Mouse (Mus musculus): ENCODE data around the gene Preb.
A peak's percentile ranks its signal among the peaks of the same experiment; 100 is the strongest.

The Preb gene

DNA sequence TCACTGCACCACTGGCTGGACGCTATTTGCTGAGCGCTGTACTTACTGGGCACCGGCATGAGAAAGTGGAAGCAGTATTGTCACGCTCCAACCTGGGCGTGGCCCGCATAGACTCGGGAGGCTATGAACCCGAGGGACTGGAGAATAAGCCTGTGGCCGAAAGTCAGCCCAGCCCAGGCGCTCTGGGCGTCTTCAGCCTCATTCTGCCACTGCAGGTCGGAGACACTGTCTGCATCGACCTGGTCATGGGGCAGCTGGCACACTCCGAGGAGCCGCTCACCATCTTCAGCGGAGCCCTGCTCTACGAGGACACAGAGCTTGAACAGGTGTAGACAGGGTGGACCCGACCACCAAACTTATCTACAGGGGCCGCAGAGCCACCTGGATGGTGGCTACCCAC lies 39.5 kb downstream of the Preb start:
- DNase-seq, result peak; percentile 42

DNA sequence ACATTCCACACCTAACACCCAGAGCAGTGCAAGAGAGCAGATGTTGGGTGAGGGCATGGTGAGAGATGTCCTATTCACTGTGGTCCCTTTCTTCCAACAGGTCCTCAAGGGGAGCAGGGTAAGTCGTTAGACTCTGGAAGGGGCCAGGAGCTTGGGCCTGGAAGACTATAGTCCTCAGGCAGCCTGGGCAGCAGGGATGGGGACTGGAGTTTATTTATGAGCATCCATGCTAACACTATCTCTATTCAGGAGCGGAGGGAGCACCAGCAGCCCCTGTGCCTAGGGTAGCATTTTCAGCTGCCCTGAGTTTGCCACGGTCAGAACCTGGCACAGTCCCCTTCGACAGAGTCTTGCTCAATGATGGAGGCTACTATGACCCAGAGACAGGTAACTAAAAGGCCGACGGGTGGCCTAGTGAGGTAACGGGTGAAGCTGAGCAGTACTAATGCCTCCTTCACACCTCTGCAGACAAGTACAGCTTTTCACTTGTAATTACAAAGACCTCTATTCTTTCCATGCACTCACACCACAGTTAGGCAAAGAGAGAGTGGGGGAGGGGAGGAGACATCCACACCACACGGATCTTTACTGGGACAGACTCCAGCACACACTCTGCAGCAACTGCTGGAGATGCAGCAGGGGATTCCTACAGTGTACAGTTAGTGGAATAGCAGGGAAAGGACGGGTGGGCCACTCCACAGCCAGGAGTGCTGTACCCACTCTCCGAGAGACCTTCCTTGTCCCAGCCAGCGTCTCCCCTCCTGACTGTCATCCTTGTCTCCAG lies 40.1 kb downstream of the Preb start:
- no peak for DNase-seq

DNA sequence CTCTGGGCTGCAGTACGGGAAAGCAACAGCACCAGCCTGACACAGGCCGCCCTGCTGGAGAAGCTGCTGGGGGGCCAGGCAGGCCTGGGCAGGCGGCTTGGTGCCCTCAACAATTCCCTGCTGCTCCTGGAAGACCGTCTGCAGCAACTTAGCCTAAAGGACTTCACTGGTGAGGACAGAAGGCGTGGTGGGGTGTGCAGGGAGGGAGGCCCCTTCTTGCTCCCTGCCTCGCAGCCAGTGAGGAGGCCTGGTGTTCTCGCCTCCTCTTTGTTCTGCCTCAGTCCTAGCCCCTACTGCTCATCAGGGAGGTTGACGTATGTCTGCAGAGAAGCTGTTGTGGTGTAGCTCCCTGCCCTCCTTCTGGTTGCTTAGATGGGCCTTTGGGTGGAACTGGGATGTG lies 41.5 kb downstream of the Preb start:
- no peak for DNase-seq

DNA sequence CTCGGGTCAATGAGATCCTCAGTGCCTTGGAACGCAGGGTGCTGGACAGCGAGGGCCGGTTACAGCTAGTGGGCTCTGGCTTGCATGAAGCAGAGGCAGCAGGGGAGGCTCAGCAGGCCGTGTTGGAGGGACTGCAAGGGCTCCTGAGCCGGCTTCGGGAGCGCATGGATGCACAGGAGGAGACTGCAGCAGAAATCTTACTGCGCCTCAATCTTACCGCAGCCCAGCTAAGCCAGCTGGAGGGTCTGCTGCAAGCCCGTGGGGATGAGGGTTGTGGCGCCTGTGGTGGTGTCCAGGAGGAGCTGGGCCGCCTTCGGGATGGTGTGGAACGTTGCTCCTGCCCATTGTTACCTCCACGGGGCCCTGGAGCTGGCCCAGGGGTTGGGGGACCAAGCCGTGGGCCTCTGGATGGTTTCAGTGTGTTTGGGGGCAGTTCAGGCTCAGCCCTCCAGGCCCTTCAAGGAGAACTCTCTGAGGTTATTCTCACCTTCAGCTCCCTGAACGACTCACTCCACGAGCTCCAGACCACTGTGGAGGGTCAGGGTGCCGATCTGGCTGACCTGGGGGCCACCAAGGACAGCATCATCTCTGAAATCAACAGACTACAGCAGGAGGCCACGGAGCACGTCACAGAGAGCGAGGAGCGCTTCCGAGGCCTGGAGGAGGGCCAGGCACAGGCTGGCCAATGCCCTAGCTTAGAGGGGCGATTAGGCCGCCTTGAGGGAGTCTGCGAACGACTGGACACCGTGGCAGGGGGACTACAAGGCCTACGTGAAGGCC lies 42.1 kb downstream of the Preb start:
- DNase-seq, result no peak

DNA sequence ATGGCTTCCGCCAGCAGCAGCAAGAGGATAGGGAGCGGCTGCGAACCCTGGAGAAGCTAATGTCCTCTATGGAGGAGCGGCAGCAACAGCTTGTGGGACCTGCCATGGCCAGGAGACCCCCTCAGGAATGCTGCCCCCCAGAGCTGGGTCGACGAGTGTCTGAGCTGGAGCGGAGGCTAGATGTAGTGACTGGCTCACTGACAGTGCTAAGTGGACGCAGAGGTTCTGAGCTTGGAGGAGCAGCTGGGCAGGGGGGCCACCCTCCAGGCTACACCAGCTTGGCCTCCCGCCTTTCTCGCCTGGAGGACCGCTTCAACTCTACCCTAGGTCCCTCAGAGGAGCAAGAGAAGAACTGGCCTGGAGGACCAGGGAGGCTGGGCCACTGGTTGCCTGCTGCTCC lies 42.8 kb downstream of the Preb start:
- no peak for DNase-seq

DNA sequence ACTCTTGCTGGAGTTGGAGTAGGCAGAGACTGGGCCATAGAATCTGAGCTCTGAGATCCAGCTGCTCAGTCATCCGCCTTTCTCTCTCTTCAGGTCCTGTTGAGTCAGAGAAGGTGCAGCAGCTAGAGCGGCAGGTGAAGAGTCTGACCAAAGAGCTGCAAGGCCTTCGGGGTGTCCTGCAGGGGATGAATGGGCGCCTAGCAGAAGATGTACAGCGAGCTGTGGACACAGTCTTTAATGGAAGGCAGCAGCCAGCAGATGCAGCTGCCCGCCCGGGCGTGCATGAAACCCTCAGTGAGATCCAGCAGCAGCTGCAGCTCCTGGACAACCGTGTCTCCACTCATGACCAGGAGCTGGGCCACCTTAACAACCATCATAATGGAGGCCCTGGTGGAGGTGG lies 43.3 kb downstream of the Preb start:
- no peak for DNase-seq

DNA sequence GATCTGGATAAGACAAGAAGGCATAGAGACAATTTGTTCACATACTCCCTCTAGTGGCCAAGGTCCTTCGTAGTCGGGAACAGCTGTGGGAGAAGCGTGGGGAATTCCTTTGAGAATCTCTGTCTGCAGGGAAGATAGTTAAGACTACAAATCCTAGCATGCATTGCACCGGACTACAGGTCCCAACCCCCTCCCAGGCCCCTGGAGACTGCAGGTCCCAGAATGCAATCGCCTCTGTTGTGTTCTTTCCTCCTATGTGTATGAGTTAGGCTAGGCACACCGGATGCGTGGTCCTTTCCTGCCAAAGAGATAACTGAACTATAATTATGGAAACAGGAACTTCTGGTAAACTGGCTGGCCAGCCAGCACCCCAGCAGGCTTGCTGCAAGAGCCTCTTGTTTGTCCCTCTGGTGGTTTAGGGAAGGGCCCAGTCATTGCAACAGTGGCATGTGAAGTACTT lies 44.2 kb downstream of the Preb start:
- DNase-seq, result peak; percentile 86

DNA sequence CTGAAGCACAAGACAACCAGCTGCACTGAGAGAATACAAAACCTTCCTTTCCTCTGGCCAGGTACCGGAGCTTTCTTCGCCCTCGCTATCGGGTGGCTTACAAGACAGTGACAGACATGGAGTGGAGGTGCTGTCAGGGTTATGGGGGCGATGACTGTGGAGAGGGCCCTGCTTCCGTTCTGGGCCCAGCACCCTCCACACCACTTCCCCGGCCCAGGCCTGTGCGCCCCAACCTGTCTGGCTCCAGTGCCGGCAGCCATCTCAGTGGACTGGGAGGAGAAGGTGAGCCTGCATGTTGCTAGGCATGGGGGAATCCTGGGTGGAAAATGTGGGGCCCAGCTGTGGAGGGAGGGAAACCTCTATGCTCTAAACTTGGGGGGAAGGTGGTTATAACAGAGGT lies 44.7 kb downstream of the Preb start:
- no peak for DNase-seq

DNA sequence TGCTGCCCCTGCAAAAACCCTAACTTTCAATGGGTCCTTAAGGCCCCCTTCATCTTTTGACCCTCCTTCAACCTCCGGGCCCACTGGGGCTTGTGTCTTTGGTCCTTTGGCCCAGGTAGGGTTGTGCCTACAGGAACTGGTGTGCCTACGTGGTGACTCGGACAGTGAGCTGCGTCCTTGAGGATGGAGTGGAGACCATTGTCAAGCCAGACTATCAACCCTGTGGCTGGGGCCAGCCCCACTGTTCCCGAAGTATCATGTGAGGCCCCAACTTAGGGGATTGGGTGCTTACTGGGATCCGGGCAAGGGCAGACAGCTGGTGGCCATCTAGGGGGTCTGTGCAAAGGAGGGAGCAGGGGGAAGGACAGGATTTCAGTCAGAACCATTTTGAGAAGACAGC lies 45.3 kb downstream of the Preb start:
- DNase-seq, result no peak

DNA sequence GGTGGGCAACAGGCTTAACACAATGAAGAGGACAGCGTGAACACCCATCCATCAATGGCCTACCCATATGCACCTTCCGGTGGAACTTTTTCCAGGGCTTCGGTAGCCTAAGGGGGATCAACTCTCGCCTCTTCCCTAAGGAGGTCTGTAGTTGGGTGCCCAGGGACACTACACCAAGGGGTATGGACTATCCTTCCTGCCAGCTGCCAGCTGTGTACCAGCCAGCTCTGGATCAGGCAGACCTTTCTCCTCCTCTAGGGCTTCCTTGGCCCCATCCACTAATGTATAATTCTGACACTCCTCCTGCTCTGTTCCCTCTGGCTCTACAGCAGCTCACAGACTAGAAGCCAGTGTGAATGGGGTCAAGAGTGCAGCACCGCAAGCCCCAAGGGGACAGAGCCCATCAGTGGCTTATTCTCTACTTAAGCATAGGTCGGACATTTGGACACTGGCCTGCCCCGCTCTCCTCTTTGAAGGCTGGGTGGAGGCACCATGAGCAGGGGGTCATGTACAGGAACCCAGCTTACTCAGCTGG lies 46.0 kb downstream of the Preb start:
- DNase-seq, result no peak

DNA sequence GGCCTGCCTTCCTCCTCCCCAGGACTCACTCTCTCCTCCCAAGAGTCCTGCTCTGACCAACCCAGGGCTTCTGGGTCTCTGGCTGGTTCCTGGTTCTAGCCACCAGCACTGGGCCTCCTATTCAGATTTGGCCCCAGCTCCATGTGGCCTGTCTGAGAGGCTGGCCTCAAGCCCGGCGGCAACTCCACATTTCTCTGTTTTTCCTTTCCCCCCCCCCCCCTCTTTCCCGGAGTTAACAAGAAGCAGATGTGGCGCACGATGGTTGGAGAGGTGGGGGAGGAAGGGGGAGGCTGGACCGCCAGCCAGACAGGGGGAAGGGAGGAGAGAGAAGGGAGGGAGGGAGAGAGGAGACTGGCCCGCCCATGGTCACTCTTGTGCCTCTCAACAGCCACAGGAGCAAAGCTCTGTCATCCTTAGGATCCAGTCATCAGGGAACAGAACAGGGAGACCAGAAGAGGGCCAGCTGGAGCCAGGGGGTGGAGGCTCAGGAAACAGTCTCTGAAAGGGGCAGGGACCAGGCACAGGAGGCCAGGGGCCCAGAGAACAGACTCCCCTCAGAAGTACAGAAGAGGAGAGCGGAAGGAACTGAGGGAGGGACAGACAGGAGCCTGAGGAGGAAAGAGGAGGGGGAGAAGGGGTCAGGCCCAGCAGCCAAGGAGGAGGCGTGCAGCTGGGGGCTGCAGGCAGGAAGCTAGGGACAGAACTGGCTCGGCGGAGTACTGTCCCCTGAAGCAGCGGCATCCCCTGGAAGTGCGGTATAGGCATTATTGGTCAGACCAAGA lies 46.9 kb downstream of the Preb start, which contains the start of gene Emilin1:
Emilin1 (plus strand) TSS at position 343 of the 782 bp plus-strand sequence.
- peak; percentile 73 for DNase-seq

DNA sequence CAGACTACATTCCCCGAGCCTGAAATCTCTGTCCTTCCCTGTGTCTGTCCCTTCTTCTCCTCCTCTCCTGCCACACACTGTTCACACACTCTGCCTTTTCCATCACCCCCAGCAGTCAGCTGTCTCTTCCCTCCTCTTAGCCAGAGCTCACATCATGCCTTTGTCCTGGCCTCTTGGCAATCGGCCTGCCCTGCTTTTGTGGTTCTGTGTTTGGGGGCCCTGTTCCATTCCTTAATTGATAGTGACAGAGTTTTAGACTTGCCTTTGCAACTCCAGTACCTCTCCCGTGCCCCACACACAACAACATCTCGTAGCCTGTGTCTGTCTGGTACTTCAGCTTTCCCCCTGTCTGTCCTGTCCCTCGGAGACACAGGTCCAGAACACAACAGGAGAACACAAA lies 48.0 kb downstream of the Preb start:
- peak; percentile 25 for DNase-seq

DNA sequence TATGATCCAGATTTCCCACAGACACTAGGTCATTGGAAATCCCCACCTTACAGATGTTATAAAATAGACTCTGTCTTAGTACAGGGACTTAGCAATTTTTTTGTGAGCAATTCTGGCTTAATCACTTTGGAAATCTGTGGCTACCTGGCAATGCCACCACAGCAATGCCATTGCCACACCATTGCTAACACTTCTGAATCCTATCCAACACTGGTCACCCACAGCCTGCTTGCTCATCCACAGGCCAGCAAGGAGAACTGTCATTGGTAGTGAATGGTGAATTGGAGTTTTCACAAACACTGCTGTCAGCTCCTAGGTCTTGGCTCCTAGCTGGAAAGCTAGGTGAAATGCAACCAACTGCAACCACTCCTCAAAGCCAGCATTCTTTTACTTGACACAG lies 49.7 kb downstream of the Preb start:
- no peak for DNase-seq

DNA sequence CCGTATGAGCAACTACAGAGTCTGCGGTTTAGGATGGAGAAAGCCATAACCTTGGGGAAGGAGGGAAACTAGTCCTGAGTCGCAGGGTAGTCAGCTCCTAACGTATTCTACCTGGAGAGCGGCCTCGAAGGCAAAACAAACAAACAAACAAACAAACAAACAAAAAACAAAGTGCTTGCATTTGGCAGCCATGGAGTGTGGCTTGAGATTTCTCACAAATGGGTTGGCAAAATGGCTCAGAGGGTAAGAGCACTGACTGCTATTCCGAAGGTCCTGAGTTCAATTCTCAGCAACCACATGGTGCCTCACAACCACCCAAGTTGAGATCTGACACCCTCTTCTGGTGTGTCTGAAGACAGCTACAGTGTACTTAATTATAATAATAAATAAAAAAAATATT lies 50.3 kb downstream of the Preb start:
- no peak for DNase-seq

DNA sequence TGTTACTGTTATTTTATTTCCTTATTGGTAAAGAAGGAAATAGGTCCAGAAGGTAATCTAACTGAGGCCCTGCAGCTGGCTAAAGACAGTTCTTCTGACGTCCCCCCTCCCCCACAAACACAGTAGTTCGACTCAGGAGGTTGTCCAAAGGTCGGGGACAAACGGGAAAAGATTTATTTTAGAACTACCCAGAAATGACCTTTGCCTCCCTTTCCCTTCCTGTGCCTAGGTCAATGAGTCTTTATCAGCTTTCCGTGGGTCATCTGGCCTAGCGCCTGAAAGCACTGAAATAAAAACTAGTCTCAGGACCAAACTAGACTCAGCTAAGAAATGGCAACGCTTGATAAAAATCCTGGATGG lies 50.9 kb downstream of the Preb start:
- DNase-seq, result peak; percentile 8

DNA sequence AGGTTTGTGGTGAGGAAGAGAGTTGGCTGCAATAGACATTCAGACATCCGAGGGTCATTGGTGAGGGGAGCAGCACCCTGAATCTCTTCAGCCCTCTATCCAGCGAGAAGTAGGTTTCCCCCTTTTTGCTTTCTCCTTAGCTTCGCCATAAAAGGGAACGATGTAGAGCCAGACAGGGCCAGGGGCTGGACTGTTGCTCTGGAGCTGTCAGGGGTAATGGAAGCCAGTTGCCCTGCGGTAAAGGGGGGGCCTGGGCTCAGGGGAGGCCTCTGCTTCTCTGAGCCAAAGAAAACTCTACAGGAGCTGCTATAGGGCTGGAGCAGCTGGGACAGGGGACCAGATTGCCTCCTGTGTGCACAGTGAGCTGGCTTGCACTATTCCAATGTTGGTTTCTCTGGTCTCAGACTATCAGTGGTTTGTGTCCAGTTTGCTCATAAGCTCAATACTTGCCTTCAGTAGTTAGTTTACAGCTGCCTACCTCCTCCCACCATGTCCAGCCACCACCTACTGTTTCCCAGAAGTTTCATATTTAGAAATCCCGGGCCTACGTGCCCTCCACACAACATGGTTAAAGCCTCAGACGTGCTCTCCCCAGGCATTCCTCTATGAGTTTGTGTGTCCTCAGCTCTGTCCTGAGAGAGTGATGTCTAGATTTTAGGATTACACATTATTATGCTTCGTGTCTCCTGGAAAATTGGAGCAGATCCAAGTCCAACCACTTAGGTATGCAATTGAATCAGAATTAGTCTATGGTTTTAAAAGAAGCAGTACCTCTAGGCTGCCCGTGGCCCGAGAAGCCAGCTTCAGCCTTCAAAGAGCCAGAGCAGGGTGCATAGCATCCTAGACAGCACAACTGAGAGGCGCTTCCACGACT lies 51.5 kb downstream of the Preb start:
- peak; percentile 15 for DNase-seq

DNA sequence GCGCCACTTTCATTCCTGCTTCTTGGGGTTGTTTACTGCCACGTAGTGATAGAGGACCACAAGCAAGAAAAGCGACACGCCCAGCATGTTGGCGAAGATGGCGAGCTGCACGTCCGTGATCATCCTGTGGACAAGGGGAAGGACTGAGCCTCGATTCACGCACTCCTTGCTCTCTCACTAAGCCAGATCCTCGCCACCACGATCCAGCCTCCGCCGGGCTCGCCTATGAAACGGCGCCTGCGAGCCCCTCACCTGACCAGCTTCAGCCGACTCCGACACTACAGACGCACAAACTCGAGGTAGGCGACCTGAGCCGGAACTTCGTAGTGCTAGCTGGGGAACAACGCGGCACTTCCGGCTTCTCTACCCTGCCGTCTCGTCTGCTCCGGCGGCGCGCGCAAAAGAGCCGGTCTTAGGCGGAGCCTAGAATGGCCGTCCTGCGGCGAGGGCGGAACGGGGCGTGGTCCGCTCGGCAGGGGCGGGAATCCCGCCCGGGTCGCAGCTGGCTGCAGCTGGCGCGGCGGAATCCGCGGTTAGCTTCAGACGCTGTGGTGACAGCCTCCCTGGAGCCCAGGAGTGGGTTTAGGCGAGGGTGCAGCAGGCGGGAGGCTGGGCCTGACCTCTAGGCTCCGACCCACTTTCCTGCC lies 52.6 kb downstream of the Preb start, which contains the start of gene Ost4:
Ost4 (minus strand) TSS at position 376 of the 647 bp plus-strand sequence.
- DNase-seq, result peak; percentile 98

DNA sequence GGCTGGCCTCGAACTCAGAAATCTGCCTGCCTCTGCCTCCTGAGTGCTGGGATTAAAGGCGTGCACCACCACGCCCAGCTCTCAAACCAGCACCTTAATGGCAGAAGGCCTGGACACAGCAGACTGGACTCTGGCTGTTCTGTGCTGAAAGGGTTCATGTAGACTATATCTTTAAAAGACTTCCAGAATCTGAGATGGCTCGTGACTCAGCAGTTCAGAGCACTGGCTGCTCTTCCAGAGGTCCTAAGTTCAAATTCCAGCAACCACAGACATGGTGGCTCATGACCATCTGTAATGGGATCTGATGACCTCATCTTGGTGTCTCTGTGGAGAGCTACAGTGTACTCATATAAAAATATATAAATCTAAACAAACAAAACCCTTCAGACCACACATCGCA lies 58.3 kb downstream of the Preb start:
- DNase-seq, result no peak
